Mouse (Mus musculus) layer of hippocampus, adult 8-10 months (tissue): Measurements from ENCODE around the gene Rbms3. TPM values are rescaled to one million over a fixed set of nuclear protein-coding genes. Genes with fewer than 3 reads are reported as not detected.

ENCODE experiments used
- DNase-seq, 2 experiments: peaks; one replicate each; pipeline ENCODE4 v3.0.0; 2022; ENCODE audit warnings: low spot score in 2 of 2
- total RNA-seq, 4 experiments: library from RNA; stranded (reverse); gene quantifications; 2 replicates each; pipeline ENCODE4 v1.2.4; 2022

Gene Rbms3
- total RNA-seq, 4 experiments from 2014 or later: 13.8 to 17.5 (median 13.9) TPM

DNA sequence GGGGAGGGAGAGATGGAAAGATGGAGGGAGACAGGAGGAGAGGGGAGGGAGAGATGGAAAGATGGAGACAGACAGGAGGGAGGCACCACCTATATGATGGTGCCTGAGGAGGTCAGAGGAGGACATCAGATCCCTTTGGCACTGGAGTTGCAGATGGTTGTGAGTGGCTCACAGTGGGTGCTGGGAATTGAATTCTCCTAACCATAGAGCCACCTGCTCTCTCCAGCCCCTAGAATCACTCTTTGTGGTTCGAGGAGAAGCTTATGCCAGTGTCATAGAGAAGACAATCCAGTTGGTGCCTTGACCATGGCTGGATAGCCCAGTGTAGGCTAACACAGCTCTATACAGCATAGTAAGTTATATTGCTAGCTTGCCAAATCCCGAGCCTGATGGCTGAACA, 137.8 kb downstream of the Rbms3 start:
- DNase-seq: no peak

DNA sequence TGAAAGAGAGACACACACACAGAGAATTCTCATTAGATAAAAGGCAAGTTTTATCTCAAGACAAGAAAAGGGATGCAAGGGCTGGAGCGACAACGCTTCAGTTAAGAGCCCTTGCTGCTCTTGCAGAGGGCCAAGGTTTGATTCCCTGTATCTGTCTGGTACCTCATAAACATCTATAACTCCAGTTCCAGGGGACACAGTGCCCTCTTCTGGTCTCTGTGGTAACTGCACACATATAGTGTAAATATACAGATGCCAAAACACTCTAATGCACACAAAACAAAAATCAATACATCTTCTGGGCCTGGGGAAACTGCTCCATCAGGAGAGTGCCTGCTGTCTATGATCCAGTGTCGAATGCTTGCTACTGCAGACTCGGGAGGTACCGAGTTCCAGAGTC, 145.3 kb downstream of the Rbms3 start:
- no peak for DNase-seq

DNA sequence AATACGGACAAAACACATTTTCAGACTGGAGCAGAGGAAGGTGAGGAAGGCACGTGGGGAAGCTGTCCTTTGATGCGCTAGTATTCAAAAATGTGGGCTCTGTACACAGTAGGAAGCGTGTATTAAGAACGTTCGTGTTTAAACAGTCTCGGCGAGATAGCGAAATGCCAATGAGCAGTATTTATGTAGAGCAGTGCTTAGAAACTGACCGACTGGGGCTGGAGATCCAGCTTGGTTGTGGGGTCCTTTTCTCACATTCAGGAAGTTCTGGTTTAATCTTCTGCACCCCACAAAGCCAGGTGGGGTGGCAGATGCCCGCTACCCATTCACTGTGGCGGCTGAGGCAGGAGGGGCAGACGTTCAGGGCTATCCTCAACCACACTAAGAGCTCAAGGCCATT, 153.0 kb downstream of the Rbms3 start:
- DNase-seq: no peak

DNA sequence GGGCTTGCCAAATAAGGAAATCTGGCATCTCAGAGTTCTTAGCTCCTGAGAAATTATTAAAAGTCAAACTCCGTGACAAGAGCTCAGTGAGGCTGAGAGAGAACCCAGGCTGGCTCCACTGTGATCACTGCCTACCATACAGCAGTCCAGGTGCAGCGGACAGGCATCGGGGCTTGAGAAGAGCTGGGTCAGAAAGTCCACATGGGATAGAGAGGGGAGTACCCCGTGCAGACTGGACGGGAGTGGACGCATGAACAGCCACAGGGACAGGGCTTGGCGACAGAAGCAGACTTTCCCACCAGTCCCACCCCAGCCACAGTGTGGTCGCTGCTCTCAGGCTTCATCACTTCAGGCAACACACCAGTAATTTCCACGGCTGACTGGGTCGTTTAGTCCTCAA, 176.9 kb downstream of the Rbms3 start:
- DNase-seq: no peak

DNA sequence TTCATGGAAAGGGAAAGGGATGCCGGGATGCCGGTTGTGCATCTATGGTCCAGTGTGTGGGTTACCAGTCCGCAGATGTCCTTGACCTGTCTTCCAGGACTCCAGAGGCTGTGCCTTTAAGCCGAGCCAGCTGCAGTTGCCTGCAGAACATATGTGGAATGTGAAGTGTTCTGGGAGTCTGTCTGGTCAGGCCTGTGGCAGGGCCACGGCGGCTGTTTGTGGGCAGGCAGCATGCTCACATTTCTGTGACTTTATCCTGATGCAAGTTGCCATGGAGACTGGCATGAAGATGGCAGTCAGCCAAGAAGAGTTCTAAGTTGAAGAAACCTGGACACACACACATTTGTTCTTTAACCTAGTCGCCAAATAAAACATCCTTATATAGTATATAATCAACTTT, 187.1 kb downstream of the Rbms3 start:
- no peak for DNase-seq

DNA sequence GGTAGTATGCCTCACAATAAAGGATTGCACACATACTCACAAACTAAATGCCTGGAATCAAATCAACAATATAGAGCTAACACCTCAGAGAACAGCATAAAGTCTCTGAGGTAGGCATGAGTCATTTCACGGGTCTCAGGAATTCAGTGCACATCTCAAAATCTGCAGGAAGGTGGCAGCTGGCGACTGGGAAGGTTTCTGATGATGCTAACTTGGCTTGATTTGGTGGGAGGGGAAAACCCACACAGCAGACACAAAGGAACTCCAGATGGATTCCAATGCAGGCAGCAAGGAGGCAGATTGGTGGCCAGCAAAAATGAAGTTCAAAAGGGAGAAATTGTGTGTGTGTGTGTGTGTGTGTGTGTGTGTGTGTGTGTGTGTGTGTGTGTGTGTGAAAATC, 193.9 kb downstream of the Rbms3 start:
- peak; percentile 34 to 40 for DNase-seq

DNA sequence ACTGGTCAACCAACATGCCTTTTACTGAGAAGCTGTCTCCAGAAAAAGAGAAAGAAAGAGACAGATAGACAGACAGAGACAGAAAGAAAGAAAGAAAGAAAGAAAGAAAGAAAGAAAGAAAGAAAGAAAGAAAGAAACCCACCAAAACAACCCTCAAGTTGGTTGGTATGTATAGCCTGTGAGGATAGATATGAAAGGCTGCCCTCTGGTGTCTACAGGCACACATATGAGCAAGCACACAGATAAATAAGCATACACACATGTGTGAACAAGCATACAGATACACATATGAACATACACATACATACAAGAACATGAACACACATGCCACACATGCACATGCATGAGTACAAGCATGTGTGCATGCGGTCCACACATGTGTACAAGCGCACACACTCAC, 199.0 kb downstream of the Rbms3 start:
- DNase-seq: no peak

DNA sequence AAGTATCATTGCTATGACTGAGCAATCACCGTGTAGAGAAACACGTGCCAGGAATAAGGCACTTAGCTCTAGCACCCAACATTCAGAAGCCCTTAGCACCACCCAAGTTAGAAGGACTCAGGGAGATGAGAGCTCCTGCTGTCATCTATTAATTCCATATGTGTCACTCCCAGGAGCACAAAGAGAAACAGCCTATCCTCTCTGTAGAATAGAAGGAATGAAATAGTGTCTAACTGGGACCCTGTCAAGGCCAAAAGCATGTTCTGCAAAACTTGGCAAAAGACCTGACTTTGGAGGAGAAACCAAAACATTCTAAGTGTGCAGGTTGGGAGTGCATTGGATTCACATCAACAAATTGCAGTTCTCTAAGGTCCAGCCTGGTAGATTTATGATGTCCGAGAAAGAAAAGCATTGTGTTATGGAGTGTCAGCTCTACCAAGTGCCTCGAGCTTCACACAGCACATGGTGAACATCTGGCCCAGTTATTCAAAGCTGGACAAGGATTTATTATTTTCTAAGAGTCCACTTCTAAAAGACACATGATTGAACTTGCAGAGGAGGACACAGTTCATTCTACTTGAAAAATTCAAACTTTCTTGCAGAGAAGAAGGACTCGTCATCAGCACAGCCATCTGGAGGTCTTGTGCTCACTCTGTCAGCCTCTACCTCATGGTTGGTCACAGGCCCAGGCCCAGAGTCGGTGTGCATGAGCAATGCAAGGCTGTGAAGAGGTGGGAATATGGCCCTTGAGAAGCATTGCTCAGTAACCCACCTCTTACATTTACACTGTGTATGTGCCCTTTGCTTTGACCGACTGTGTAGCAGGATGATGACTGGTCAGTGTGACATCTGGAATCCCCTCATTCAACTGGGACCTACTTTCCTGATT, 200.3 kb downstream of the Rbms3 start:
- no peak for DNase-seq

DNA sequence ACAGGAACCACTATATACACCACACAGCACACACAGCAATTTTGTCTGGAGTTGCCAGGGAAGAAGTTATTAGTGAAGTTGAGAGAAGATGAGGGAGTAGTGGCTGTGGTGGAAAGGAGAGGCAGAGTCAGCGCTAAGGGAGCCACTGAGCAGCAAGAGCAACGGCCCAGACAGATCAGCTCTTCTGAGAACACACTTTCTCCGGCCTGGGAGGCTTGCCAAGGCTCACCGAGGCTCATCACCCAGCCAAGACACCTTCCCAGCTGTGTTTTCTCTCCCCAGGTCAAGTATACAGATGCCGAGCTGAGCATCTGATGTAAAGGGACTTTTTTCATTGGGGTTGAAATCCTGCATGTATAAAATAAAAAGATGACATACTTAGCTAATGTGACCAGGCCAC, 206.5 kb downstream of the Rbms3 start:
- no peak for DNase-seq

DNA sequence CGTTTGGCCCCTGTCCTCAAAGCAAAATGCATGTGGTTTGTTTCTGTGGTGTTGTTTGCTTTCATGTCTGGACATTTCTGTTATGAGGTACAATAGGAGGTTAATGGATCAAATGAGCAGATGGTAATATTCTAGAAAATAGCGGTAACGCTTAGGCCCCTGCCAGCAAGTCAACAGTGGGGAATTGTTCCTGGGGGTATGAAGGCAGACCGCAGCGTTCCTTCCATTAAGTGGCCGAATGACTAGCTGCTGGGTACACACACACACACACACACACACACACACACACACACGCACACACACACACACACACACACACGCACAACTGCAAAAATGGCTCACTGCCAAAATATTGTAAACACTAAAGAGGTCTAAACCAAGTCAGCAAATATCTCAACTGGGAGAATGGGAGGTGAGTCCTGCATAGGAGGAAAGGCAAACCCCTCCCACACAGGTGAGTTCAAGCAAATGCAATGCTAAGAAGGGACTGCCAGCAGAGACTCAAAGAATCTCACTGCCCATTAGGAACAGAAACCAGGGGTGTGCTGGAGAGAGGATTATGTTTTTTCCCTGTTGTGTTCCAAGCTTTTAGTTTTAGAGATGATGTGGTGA, 209.7 kb downstream of the Rbms3 start:
- DNase-seq: no peak

DNA sequence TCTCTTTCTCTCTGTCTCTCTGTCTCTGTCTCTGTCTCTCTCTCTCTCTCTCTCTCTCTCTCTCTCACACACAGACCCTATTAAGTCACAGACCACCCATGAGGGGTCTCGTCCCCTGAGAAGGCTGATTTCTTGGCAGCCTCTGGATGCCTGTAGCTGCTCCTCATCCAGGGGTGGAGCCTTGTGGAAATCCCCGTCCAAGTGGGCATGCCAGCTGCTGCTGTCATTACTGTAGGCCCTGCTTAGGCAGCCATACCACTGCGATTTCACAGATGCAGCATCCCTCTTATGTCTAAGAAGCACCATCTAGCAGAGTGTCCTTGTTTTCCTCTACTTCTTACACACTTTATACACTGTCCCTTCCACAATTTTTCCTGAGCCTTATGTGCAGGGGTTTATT, 216.5 kb downstream of the Rbms3 start:
- no peak for DNase-seq

DNA sequence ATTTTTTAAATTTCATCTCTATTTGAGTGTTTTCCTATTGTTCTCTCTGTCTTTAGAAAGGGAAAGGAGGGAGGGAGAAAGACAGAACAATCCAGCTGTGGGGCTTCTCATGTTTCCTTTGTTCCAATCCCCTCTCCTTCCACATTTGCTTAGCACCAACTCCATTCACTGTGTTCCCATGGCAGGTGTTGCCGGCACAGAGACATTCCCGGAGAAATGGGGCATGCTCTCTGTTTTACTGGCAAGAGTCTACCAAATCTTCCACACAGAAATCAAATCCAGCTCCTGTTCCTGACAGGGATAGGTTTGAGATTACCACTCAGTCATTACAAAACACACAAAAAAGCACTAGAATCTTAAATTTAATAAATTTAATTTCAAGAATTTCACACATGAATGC, 217.1 kb downstream of the Rbms3 start:
- DNase-seq: no peak

DNA sequence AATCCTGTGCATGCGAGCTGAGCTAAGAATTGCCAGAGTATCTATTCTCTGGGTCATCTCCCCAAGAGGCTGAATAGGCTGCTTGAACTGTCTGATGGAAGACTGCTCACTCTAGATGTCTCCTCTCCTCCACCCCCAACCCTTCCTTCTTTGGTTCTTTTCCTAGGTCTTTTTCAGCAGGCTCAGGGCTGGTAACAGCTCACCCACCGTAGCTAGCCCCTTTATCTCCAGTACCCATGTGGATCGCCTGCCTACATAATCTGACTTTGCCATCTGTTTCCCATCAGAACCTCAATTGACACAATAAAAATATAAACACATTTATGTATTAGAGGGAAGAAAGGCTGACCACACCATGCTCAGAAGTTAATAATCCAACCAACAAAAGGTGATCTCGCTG, 225.1 kb downstream of the Rbms3 start:
- DNase-seq: no peak

DNA sequence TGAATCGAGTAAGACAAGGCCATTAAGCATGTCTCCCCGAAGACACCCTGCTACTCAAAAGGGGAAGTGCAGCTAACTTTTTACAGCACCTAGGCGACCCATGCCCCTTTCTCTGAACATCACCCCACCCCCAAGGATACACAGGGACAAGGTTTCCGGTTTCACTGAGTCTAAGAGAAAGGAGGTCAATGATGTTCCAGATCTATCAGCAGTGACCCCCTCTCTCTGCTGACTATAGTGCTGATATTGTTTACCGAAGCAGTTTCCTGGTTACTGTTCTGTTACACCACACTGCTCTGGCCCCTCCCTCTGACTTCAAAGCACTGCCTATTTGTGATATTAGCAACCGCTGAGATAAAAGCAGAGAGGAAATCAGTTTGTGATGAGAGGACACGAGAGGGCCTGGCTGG, 229.4 kb downstream of the Rbms3 start:
- DNase-seq: no peak

DNA sequence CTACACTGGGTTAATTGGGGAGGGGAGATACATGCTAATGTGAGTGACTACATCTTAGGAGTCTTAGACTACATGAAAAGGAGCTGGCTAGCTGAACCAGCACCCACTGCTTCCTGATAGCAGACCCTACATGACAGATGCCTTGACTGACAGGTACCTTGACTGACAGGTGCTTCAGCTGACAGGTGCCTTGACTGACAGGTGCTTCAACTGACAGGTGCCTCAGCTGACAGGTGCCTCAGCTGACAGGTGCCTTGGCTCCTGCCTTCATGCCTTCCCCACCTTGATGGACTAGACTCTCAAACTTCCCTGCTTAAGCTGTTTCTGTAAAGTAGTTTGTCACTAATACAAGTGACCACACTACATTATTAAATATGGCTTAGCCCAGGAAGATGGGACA, 232.6 kb downstream of the Rbms3 start:
- no peak for DNase-seq

DNA sequence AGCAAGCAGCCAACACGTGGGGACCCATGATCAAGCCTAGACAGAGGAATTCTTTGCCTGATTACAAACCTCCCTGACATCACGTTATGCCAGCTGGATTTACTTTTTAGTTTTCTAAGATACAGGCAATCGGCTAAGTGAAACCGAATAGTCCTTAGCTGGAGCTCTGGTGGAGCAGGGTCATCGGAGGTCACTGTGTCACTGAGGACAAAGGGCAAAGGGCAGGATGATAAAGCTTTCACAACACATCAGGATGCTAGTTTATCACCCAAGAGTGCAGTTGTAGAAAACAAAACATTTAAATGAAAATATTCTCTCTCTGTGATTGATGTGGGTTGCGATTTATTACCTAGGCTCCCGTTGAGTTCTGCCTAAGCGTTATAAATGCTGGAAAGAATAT, 233.1 kb downstream of the Rbms3 start:
- DNase-seq: no peak

DNA sequence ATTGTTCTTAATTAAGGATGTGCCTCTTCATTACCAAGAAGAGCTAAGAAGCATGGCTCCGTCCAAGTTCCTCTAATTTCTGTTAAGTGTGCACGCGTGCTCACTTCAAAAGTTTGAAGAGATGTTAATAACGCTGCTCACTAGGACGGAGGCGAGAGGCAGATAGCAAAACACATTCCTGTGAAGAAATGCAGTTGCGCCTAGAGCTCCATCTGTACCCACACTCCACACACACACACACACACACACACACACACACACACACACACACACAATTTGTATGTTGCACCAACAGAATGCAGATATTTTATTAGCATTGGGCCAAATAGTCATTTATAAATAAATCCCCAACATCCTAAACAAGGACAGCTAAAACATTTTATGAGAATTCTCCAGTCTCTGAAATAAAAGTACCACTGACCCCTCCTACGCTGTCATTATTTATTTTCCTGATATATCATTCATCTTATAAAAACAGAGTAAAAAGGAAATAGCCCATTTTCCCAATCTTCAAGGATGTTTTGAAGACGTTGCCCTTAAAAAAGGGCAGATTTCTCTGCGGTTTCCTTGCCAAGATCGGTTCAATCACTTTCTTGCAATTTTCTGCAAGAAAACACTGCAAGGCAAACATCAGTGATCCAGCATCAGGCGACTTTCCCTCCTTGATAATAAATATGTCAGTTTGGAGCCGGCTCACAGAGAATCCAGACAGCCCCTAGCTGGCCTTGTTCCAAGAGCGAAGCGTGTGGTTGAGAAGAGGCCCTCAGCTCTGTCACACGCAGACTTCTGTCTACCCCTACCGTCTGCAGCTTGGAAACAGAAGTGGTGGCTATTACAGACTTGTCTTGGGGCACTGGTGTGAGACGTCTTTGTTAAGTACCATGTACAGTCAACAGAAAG, 235.8 kb downstream of the Rbms3 start:
- DNase-seq: peak in 1 of 2 experiments; percentile 12

DNA sequence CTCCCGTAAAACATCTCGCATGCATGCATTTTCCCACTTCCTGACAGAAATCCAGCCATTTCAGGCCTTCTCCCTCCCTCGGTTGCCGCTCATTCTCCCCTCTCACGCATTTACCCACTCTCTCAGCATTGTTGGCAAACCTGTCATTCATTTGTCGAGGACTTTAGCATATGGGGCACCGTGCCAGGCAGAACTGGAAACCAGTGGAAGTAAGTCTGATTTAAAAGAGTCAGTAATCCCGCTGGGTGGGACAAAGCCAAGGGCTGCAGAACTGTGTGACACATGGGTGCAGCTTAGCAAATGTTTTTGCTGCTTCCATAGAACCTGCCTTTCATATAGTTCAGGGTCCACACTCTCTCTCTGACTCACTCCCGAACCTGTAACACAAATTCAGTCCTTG, 241.7 kb downstream of the Rbms3 start:
- no peak for DNase-seq

DNA sequence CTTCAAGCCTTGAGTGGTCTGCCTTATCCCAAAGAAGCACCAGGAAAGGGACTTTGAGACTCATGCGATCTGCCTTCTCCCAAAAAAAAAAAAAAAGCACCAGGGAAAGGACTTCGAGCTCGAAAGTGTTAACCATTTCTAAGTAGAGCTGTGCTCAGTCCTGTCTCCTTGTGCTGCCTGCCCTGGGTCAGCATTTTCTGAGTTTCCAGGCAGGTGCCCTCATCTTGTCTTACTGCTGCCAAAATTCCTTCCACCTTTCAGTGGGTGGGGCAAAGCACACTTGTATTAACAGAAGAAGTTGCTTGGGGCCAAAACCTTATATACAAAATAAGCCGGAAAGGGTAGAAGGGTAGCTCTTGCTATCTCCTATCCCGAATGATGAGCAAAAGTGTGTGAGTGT, 248.8 kb downstream of the Rbms3 start:
- no peak for DNase-seq

DNA sequence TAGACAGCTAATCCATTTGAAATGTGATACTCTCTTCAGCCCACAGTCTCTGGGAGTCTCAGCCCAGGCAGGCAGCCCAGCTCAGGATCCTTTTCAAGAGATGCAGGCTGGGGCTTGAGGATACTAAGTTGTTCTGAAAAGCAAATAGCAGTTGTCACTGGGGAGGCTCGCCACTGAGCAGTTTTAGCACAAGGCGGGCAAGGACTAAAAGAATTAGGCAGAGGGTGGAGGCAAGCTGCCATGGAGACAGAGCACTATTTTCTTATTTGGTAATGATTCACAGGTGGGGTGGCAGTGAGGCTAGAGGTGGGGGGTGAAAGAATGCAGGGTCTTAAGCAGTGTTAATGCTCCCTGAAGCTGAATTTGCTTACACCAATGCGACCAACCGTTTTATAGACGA, 249.6 kb downstream of the Rbms3 start:
- no peak for DNase-seq

DNA sequence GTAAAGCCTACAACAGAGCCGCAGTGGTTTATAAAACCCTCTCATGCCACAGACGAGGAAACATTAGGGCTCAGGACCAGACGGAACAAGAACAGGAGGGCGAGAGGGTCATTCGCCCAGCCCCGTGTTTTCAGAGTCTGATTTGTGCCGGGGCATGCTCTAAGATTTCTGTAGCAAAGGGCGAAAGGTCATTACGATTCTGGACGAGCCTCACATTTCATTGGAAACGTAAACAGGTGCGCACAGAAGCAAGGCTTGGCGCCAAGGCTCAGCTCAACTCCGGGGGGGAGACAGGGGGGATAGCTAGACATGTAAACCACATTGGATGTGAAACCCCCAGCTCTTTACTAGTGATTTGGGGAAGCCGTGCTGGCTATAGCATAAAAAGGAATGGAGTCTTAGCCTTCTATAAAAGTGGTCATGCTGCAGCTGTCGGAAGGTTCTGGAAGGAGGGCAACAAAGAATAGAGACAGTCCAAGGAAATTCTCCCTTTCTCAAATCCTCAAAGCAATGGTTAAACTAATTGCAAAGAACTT, 250.2 kb downstream of the Rbms3 start:
- no peak for DNase-seq
